Mouse (Mus musculus): Measurements from ENCODE around the gene Ms4a13. TPM values are rescaled to one million over a fixed set of nuclear protein-coding genes. Genes with fewer than 3 reads are reported as not detected.
"Not testable (repeated sequence)": the region's sequence is repeated elsewhere in the genome, so short reads cannot be mapped to it uniquely, and the experiment has no call there.

Gene Ms4a13
- polyA plus RNA-seq, 1 experiment from 2014 or later = not detected

- 61% methylated on average over 2 of the region's 2 CpGs for WGBS
Measured at GRCm38 (mm10) chr19:11177464-11177863, 19.1 kb downstream of the Ms4a13 start.

GRCm38 (mm10) chr19:11165172-11165571, 31.4 kb downstream of the Ms4a13 start, which contains the start of gene 1700025F22Rik:
Gene 1700025F22Rik, minus strand, starts transcription at chr19:11165320.
- Histone ChIP-seq H3K27me3 (ENCODE audit: control insufficient read depth, insufficient read depth, low read length) (no peaks in the 10 kb centered on the region), H3K4me3 (ENCODE audit: low read depth, low read length) (no peak within 1 kb of the TSS), H3K9ac (ENCODE audit: low read length) (no peak within 1 kb of the TSS), H3K4me1 (ENCODE audit: control insufficient read depth, insufficient read depth, low read length) (no peaks in the 10 kb centered on the region), H3K27ac (ENCODE audit: low read depth, low read length) (no peak within 1 kb of the TSS), H3K36me3 (ENCODE audit: control insufficient read depth, insufficient read depth, low read length) (no peaks in the 10 kb centered on the region), H3K4me2 (no peak within 1 kb of the TSS), H3K9me3 (ENCODE audit: control insufficient read depth, low read length) (no peaks in the 10 kb centered on the region)
- DNase-seq (ENCODE audit: low spot score, missing footprints) (no peak), ATAC-seq (ENCODE audit: low FRiP score) (no peak)
- 39% methylated on average over 10 of the region's 10 CpGs for WGBS

More at GRCm38 (mm10) chr19:11177464-11177863, 19.1 kb downstream of the Ms4a13 start:
- Histone ChIP-seq H3K27ac (ENCODE audit: low read depth, low read length) (no peak overlapping the region), H3K4me3 (ENCODE audit: low read depth, low read length) (no peak overlapping the region), H3K4me2 (no peak overlapping the region), H3K9me3 (ENCODE audit: control insufficient read depth, low read length) (no peaks in the 10 kb centered on the region), H3K9ac (ENCODE audit: low read length) (no peak overlapping the region), H3K4me1 (ENCODE audit: control insufficient read depth, insufficient read depth, low read length) (no peaks in the 10 kb centered on the region), H3K27me3 (ENCODE audit: control insufficient read depth, insufficient read depth, low read length) (no peaks in the 10 kb centered on the region), H3K36me3 (ENCODE audit: control insufficient read depth, insufficient read depth, low read length) (no peaks in the 10 kb centered on the region)
- DNase-seq (ENCODE audit: low spot score, missing footprints) (no peak), ATAC-seq (ENCODE audit: low FRiP score) (no peak)

GRCm38 (mm10) chr19:11157890-11158289, 38.6 kb downstream of the Ms4a13 start:
- 85% methylated on average over 5 of the region's 6 CpGs for WGBS

GRCm38 (mm10) chr19:11135336-11135735, 61.2 kb downstream of the Ms4a13 start:
- DNase-seq (ENCODE audit: low spot score, missing footprints) (no peak), ATAC-seq (ENCODE audit: low FRiP score) (no peak)
- H3K9ac ChIP-seq (ENCODE audit: low read length) = no peak overlapping the region
- no peak overlapping the region for H3K4me2 ChIP-seq
- no peaks in the 10 kb centered on the region for H3K27me3 ChIP-seq (ENCODE audit: control insufficient read depth, insufficient read depth, low read length)
- no peaks in the 10 kb centered on the region for H3K9me3 ChIP-seq (ENCODE audit: control insufficient read depth, low read length)
- H3K36me3 ChIP-seq (ENCODE audit: control insufficient read depth, insufficient read depth, low read length) = no peaks in the 10 kb centered on the region
- H3K27ac ChIP-seq (ENCODE audit: low read depth, low read length) = no peak overlapping the region
- WGBS = 73% methylated on average over 4 of the region's 4 CpGs
- no peaks in the 10 kb centered on the region for H3K4me1 ChIP-seq (ENCODE audit: control insufficient read depth, insufficient read depth, low read length)
- no peak overlapping the region for H3K4me3 ChIP-seq (ENCODE audit: low read depth, low read length)

More at GRCm38 (mm10) chr19:11157890-11158289, 38.6 kb downstream of the Ms4a13 start:
- H3K4me3 ChIP-seq (ENCODE audit: low read depth, low read length); H3K9ac ChIP-seq (ENCODE audit: low read length); H3K27ac ChIP-seq (ENCODE audit: low read depth, low read length); H3K9me3 ChIP-seq (ENCODE audit: control insufficient read depth, low read length); H3K36me3 ChIP-seq (ENCODE audit: control insufficient read depth, insufficient read depth, low read length); H3K4me1 ChIP-seq (ENCODE audit: control insufficient read depth, insufficient read depth, low read length); H3K27me3 ChIP-seq (ENCODE audit: control insufficient read depth, insufficient read depth, low read length); DNase-seq (ENCODE audit: low spot score, missing footprints); H3K4me2 ChIP-seq; ATAC-seq (ENCODE audit: low FRiP score): not testable (repeated sequence)

- 88% methylated on average over 2 of the region's 2 CpGs for WGBS
- Histone ChIP-seq H3K4me3 (ENCODE audit: low read depth, low read length) (no peak overlapping the region), H3K9me3 (ENCODE audit: control insufficient read depth, low read length) (no peaks in the 10 kb centered on the region), H3K4me2 (no peak overlapping the region), H3K27ac (ENCODE audit: low read depth, low read length) (no peak overlapping the region), H3K27me3 (ENCODE audit: control insufficient read depth, insufficient read depth, low read length) (no peaks in the 10 kb centered on the region), H3K4me1 (ENCODE audit: control insufficient read depth, insufficient read depth, low read length) (no peaks in the 10 kb centered on the region), H3K36me3 (ENCODE audit: control insufficient read depth, insufficient read depth, low read length) (no peaks in the 10 kb centered on the region), H3K9ac (ENCODE audit: low read length) (no peak overlapping the region)
- no peak for DNase-seq (ENCODE audit: low spot score, missing footprints)
- ATAC-seq (ENCODE audit: low FRiP score) = no peak
Measured at GRCm38 (mm10) chr19:11134852-11135251, 61.7 kb downstream of the Ms4a13 start.

- ATAC-seq (ENCODE audit: low FRiP score); H3K4me2 ChIP-seq; H3K27me3 ChIP-seq (ENCODE audit: control insufficient read depth, insufficient read depth, low read length); H3K36me3 ChIP-seq (ENCODE audit: control insufficient read depth, insufficient read depth, low read length); H3K9me3 ChIP-seq (ENCODE audit: control insufficient read depth, low read length); H3K9ac ChIP-seq (ENCODE audit: low read length); H3K4me1 ChIP-seq (ENCODE audit: control insufficient read depth, insufficient read depth, low read length); H3K27ac ChIP-seq (ENCODE audit: low read depth, low read length); DNase-seq (ENCODE audit: low spot score, missing footprints); H3K4me3 ChIP-seq (ENCODE audit: low read depth, low read length): not testable (repeated sequence)
- WGBS = 86% methylated on average over 8 of the region's 8 CpGs
Measured at GRCm38 (mm10) chr19:11130776-11131175, 65.8 kb downstream of the Ms4a13 start, which contains the start of gene 1700017D01Rik. Gene 1700017D01Rik, minus strand, starts transcription at chr19:11130876.

- Histone ChIP-seq H3K9ac (ENCODE audit: low read length) (no peak overlapping the region), H3K4me1 (ENCODE audit: control insufficient read depth, insufficient read depth, low read length) (no peaks in the 10 kb centered on the region), H3K27ac (ENCODE audit: low read depth, low read length) (no peak overlapping the region), H3K4me2 (no peak overlapping the region), H3K36me3 (ENCODE audit: control insufficient read depth, insufficient read depth, low read length) (no peaks in the 10 kb centered on the region), H3K9me3 (ENCODE audit: control insufficient read depth, low read length) (no peaks in the 10 kb centered on the region), H3K27me3 (ENCODE audit: control insufficient read depth, insufficient read depth, low read length) (no peaks in the 10 kb centered on the region), H3K4me3 (ENCODE audit: low read depth, low read length) (no peak overlapping the region)
- 91% methylated on average over 1 of the region's 1 CpGs for WGBS
- no peak for DNase-seq (ENCODE audit: low spot score, missing footprints)
- ATAC-seq (ENCODE audit: low FRiP score) = no peak
Measured at GRCm38 (mm10) chr19:11129702-11130101, 66.8 kb downstream of the Ms4a13 start.

- peak; percentile 91 for DNase-seq (ENCODE audit: low spot score, missing footprints)
- H3K27ac ChIP-seq (ENCODE audit: low read depth, low read length); H3K4me1 ChIP-seq (ENCODE audit: control insufficient read depth, insufficient read depth, low read length); H3K9me3 ChIP-seq (ENCODE audit: control insufficient read depth, low read length); H3K27me3 ChIP-seq (ENCODE audit: control insufficient read depth, insufficient read depth, low read length); H3K36me3 ChIP-seq (ENCODE audit: control insufficient read depth, insufficient read depth, low read length): not testable (repeated sequence)
- 6% methylated on average over 9 of the region's 38 CpGs for WGBS
- Histone ChIP-seq H3K9ac (ENCODE audit: low read length) (peak overlapping the region; percentile 49; the same call in 1 of the 2 replicates), H3K4me3 (ENCODE audit: low read depth, low read length) (peak overlapping the region; percentile 20), H3K4me2 (peak overlapping the region; percentile 32; the same call in 1 of the 2 replicates)
- ATAC-seq (ENCODE audit: low FRiP score) = peak; percentile 98
Measured at GRCm38 (mm10) chr19:11121016-11121420, 75.5 kb downstream of the Ms4a13 start.

Measured in midbrain, embryonic 11.5 days (tissue).